Mouse (Mus musculus) mature B cell (primary cell): ENCODE results near the gene Magt1.

Experiments
- in situ Hi-C: fragments of 300-500 bp; cut with MboI; formaldehyde crosslinking; loops from 2 replicates; pipeline ENCODE4 v1.14.3; 2019

The Magt1 gene

DNA sequence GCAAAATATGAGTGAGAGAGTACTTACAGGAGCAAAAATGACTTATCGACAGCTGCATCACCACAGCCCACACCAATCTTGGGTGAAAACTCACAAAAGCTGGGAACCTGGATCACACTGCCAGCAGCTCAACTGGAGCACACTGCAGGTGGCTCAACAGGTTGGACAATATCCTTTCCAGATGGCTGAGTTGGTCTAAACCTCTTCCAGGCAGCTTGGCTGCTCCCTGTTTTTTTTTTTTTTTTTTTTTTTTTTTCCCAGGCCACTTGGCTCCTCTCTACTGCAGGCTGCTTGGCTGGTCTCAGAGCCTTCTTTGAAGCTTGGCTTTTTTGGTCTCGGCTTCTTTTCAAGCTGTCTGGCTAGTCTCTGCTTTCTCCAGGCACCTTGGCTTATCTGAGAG is 57.7 kb downstream of the Magt1 start:
- in situ Hi-C loops, result no loop called here

DNA sequence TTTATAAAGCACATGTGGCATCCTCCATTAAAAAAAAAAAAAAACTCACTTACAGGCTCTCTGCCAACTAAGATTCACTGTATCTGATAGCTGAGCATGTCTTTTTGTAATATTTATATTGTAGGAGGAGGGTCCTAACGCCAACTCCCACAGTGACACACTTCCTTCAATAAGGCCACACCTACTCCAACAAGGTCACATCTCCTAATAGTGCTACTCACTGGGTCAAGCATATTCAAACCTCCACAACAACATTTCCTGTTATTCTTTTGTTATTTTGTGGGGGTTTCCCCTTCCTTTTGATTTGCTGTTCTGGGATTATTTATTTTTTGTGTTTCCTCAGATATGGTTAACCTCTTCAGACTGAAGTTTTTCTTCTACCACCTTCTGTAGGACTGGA is 65.3 kb downstream of the Magt1 start:
- in situ Hi-C loops, result no loop called here

DNA sequence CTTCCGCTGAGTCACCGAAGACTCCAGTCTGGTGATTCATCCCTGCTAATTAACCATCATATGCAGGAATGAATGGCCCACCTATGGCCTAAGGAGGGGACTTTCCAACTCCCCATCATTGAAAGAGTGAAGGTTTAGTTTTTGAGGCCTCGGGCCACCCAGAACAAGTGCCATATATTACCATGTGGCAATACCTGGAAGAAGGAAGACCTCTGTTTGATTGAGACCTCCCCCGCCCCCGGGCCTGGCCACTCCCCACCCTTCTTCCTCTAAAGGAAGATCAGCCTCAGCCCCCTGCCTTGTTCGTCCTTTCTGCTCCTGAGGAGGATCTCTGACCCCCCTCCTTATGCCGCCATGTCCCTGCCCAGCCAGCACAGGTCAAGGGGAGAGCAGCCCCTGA is 72.5 kb downstream of the Magt1 start:
- in situ Hi-C loops, result no loop called here

DNA sequence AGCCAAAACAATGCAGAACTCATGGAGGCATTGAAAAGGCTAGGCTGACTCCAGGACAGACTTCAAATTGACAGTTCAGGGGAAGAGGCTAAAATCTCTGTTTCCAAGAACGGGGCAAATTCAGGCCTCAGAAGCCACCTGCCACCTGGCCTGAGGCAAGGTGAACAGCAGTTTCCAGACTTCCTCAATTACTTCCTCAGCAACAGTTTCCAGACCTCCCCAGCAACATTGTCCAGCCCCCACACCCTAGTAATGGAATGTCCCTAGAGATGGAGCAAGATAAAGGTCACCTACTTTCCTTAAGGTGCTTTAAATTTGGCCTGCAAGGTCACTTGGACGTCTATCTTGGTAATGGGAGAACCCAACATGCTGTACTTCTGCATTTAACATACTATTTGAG is 74.0 kb downstream of the Magt1 start:
- in situ Hi-C loops, result no loop called here

DNA sequence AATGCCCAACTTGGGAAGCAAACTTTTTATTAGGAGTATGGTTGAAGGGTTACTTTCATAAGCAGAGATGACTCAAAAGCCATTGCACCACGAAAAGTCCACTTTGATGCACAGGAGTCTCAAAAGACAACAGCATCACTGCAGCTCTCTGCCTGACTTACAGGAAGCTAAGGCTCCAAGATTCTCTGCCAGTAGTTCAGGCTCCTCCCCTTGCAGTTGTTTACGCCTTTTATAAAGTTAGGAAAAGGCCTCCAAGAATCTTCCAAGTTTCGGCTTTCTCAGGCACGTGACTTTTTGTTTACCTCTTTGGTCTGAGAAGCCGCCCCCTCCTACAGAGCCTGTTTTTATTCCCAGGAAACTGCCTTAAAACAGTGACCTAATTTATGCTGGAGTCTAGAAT is 77.4 kb downstream of the Magt1 start:
- in situ Hi-C loops, result no loop called here

DNA sequence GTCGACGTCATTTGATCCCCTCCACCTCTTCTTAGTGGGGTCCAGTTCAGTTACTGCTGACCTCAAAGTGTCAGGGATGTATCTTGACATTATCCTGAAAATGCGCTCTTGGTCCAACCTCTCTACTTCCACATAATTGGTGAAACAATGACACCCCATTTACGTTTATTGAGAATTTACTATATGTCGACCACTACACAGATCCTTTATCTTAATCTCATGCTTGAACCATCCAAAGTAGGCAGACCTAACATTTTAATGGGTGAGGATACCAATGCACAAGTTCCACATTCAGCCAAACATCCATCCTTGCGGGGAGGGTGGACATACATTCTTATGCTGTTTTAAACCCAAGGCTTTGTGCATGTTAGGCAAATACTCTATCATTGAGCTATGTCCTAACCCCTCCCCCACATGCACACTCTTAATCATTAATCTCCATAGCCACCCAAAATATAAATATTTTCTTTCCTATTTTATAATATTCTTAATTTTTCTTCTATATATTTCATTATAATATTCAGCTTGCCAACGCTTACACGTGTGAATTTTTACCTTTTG is 82.1 kb downstream of the Magt1 start:
- in situ Hi-C loops, result loop anchor here (10.0 kb wide), 1 partner anchor 85 kb away; the partner anchor contains the start of genes Cox7b and Magt1

DNA sequence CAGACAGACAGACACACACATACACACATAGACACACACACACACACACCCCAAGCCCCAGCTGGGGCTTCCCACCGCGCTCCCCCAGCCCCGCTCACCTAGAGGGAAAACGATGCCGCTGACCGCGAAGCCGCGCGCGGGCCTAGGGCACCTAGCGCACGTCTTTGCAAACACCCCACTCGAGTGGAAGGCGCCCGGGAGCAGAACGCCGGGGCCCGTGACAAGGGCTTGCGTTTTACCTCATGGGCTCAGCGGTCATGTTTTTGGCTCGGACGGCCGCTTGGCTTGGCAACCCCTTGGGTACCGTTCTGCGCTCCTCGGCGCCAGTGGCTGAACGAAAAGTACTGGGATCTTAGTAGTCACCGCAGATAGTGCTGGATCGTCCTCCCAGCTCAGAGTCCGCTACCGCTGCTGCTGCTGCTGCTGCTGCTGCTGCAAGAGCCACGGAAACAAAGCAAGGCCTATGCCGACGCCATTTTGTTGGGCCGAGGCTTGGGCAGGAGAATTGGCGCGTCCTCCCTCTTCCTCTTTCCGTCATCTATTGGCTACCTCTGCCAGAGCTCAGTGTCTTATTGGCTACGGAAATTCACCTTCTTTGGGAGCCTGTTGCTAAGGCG is 82.7 kb downstream of the Magt1 start, which contains the start of gene Atrx:
Gene Atrx, minus strand, starts transcription at position 543 of the 617 bp plus-strand sequence.
- in situ Hi-C loops, result loop anchor here (10.0 kb wide), 1 partner anchor 86 kb away; the partner anchor contains the start of genes Cox7b and Magt1

DNA sequence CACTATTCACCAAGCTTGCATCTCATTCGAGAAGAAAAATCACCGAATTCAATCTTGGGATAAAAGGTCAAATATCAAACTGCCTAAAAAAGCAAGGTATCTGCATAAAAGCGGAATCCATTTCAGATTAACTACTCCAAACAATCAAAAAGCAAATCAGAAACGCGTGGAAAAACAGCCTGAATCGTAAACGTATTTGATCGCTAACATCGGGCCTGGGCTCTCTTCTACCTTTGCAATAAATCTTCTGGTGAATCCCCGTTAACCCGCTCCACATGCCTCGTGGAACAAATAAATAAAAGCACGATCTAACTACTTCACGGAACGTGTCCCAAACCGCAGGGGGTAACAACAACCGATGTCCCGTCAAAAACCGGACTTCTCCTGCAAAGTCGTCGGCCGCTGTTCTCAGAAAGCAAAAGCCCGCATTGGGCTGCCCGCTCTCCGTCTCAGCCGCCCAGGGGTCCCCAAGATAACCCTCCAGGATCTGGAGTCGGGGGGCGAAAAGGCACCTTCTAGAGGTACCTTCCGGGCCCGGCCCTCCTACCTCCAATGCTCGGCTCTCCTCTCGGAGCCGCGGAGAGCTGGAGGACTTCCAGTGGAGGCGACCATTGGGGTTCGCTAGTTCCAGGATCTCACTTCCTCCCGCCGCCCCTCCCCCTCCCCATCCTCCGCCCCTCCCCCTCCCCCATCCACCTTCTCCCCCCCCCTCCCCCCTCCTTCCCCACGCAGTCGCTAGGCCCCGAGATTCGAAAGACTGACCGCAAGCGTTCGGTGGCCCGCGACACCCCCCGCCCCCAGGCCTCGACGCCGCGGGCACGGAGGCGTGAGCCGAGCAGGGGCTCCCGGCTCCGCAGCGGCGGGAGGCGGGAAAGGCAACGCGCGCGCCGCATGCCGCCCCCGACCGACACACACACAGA is 83.5 kb downstream of the Magt1 start:
- in situ Hi-C loops, result loop anchor here (10.0 kb wide), 1 partner anchor 87 kb away; the partner anchor contains the start of genes Cox7b and Magt1

DNA sequence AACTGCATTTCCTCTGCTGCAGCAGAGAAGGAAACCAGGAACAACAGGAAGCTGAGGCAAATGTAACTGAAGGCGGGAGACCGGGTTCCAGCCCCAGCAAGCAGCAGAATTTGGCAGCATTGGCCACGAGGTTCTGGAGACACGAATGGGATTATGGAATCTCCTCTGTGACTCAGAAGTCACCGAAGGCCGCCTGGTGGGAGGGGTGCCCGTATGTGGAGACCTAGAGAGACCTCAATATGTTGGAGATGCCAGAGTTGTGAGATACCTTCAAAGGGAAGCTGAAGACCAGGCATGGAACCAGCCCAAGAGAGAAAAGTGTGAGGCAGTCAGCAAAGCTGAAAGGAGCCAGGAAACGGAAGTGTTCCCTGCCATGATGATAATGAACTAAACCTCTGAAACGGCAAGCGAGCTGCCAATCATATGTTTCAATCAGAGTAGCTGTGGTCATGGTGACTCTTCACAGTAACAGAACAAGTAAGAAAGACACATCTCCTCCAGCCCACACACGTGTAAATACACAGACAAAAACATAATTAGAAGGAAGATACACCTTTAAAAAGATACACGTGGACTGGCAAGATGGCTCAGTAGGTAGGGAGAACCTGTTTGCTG is 85.5 kb downstream of the Magt1 start:
- in situ Hi-C loops, result loop anchor here (10.0 kb wide), 1 partner anchor 89 kb away; the partner anchor contains the start of genes Cox7b and Magt1

DNA sequence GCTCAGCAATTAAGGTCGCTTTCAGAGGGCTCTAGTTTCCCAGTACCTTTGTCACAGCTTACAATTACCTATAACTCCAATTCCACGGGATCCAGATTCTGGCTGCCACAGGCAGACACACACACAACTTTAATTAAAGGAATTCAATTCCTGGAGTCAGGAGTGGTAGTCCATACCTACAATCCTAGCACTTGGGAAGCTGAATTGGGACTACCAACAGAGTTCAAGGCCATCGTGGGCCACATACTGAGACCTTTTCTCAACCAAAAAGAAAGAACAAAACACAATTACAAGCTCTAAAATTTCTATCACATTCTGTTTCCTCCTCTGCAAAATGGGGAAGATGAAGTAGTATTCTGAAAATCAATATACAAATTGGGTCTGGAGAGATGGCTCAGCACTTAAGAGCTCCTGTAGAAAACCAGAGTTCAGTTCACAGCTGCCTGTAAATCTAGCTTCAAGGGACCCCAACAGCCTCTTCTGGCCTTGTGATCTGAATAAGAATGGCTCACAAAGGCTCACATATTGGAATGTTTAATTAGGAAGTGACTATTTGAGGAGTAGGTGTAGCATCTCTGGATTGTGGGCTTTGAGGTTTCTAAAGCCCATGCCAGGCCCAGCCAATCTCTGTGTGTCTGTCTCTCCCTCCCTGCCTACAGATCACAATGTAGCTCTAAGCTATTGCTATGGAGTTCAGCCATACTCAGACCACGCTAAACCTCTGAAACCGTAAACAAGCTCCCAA is 87.2 kb downstream of the Magt1 start:
- in situ Hi-C loops, result loop anchor here (10.0 to 25.0 kb wide), 2 partner anchors 90 to 238 kb away; partner anchors contain the start of genes Cox7b and Magt1

DNA sequence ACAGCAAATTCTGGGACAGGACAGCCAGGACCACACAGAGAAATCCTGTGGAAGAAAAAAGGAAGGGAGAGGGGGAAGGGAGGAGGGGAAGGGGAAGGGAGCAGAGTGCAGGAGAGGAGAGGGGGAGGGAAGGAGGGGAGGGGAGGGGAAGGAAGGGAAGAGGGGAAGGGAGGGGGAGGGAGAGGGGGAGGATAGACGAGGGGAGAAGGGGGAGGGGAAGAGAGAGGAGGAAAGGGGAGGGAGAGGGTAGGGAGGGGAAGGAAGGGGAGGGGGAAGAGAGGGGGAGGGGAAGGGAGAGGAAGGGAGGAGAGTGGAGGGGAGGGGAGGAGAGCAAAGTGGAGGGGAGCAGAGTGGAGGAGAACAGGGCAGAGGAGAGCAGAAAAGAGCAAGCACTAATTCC is 87.8 kb downstream of the Magt1 start:
- in situ Hi-C loops, result loop anchor here (10.0 to 25.0 kb wide), 2 partner anchors 91 to 238 kb away; partner anchors contain the start of genes Cox7b and Magt1

DNA sequence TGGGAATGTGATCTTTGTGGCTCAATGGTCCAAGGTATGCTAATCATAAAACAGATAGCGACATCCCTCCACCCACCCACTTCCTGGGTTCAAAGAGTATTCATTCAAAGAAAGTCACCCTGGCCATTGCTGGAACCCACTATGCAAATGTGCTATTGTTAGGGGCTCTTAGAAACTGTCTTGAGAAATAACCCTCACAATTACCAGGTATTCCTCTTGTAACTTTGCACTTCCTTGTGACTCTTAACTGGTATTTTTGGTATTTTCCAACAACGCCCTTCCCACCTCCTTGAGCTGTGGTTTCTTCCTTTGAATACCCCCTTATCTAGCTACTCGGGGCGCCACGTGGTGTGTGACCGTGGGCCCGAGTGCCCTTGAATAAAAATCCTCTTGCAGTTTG is 88.7 kb downstream of the Magt1 start:
- in situ Hi-C loops, result loop anchor here (10.0 to 25.0 kb wide), 2 partner anchors 92 to 239 kb away; partner anchors contain the start of genes Cox7b and Magt1

DNA sequence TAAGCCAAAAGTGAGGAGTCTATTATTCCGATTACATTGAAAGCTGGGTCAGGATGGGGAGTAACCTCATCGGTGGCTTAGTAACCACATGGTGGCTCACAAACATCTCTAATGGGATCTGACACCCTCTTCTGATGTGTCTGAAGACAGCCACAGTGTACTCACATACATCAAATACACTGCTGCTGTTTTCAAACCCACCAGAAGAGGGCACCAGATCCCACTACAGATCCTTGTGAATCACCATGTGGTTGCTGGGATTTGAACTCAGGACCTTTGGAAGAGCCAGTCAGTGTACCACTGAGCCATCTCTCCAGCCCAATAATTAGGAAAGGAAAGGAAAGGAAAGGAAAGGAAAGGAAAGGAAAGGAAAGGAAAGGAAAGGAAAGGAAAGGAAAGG is 90.3 kb downstream of the Magt1 start:
- in situ Hi-C loops, result loop anchor here (10.0 to 25.0 kb wide), 2 partner anchors 93 to 241 kb away; partner anchors contain the start of genes Cox7b and Magt1
